ENCODE assay signal across 22 mouse cellular contexts in the genomic region with DNA sequence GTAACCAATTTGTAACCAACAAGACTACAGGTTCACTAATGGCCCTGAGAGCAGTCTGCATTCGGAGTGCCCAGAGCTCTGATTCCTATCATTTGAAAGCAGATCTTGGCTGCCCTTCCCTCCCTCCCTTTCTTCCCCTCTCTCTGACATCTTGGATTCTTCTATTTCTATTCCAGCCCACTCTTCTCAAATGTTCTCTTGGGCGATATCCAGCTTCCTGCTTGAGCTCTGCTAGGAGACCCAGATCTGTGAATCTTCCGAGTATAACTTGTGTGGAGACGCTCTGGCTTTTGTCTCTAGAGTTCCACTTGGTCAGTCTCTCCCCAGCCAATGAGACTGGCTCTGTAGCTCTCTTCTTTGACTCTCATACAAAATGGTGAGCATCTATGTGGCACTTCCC.
DNase-seq lines count a peak whose midpoint lies in the region; ATAC-seq and TF ChIP-seq lines count a peak whose summit lies in the region.
"Had no signal": no experiment of that assay in that cellular context is flagged by ENCODE, and none has a peak within 500 bp of the region (broad histone marks: within the 10 kb centered on the region; RNA-seq: fewer than 3 reads in every experiment).

No protein-coding gene starts in this region.

- no peaks in the 10 kb centered on the region for H3K36me3 ChIP-seq in hindbrain, postnatal 0 days (ENCODE audit: insufficient read depth, low read length)
- no peaks in the 10 kb centered on the region for H3K36me3 ChIP-seq in hindbrain, embryonic 14.5 days (replicated peaks; ENCODE audit: control insufficient read depth, insufficient read depth)
- no peaks in the 10 kb centered on the region for H3K36me3 ChIP-seq in kidney, embryonic 14.5 days (ENCODE audit: control insufficient read depth, insufficient read depth, low read length)
- H3K36me3 ChIP-seq: forebrain, embryonic 15.5 days; heart, embryonic 15.5 days; hindbrain, embryonic 10.5 days; hindbrain, embryonic 15.5 days had no signal

- TF ChIP-seq CTCF in hindbrain, postnatal 0 days (IDR thresholded peaks at IDR 0.05; ENCODE audit: low read depth): no peak

- no peak overlapping the region for H3K9ac ChIP-seq in hindbrain, postnatal 0 days (replicated peaks; ENCODE audit: low read length)
- H3K9ac ChIP-seq in hindbrain, embryonic 14.5 days: no peak overlapping the region
- no peak overlapping the region for H3K9ac ChIP-seq in kidney, embryonic 14.5 days (ENCODE audit: low read depth, low read length)
- H3K9ac ChIP-seq: forebrain, embryonic 15.5 days; heart, embryonic 15.5 days; hindbrain, embryonic 15.5 days had no signal

- H3K4me1 ChIP-seq in hindbrain, postnatal 0 days (ENCODE audit: insufficient read depth, low read length): no peaks in the 10 kb centered on the region
- no peaks in the 10 kb centered on the region for H3K4me1 ChIP-seq in hindbrain, embryonic 14.5 days (replicated peaks; ENCODE audit: control insufficient read depth, insufficient read depth, low read length)
- H3K4me1 ChIP-seq in kidney, embryonic 14.5 days (ENCODE audit: control insufficient read depth, insufficient read depth, low read length): no peaks in the 10 kb centered on the region
- H3K4me1 ChIP-seq: heart, embryonic 15.5 days had no signal

- H3K27me3 ChIP-seq in hindbrain, postnatal 0 days (ENCODE audit: insufficient read depth, low read length): no peaks in the 10 kb centered on the region
- H3K27me3 ChIP-seq in hindbrain, embryonic 14.5 days (ENCODE audit: control insufficient read depth, insufficient read depth, low read length): no peaks in the 10 kb centered on the region
- H3K27me3 ChIP-seq in kidney, embryonic 14.5 days (ENCODE audit: control insufficient read depth, insufficient read depth, low read length): no peaks in the 10 kb centered on the region
- H3K27me3 ChIP-seq: CH12.LX; forebrain, embryonic 15.5 days; heart, embryonic 15.5 days; hindbrain, embryonic 15.5 days; Patski had no signal

- H3K4me3 ChIP-seq in hindbrain, postnatal 0 days (ENCODE audit: low read length): no peak overlapping the region
- no peak overlapping the region for H3K4me3 ChIP-seq in hindbrain, embryonic 14.5 days (replicated peaks; ENCODE audit: low read length)
- H3K4me3 ChIP-seq in kidney, embryonic 14.5 days (ENCODE audit: low read length): no peak overlapping the region
- H3K4me3 ChIP-seq: forebrain, embryonic 15.5 days; heart, adult 2 months; heart, embryonic 15.5 days; hindbrain, embryonic 10.5 days; hindbrain, embryonic 15.5 days had no signal

- WGBS in hindbrain, postnatal 0 days: 64% methylated on average over 4 of the region's 4 CpGs
- 92% methylated on average over 4 of the region's 4 CpGs for WGBS in hindbrain, embryonic 14.5 days
- 85% methylated on average over 4 of the region's 4 CpGs for WGBS in kidney, embryonic 14.5 days

- DNase-seq in hindbrain, postnatal 0 days (ENCODE audit: low spot score): no peak
- no peak for DNase-seq in hindbrain, embryonic 14.5 days (ENCODE audit: low spot score)
- DNase-seq in kidney, postnatal 14 days: peak; percentile 20
- peak; percentile 8 for DNase-seq in right cerebral cortex, adult 18-20 months
- no peak for DNase-seq in right cerebral cortex, postnatal 14 days
- no peak for DNase-seq in embryo, embryonic 10.5 days (ENCODE audit: low spot score)
- DNase-seq: adrenal gland, postnatal 14 days; cerebellum, adult 18-20 months; cerebellum, adult 9-11 months; cerebellum, postnatal 36 days; gastrocnemius, postnatal 14 days; heart, adult 2 months; heart, postnatal 14 days had no signal

- 0 out of 2 replicates have a peak, but pooled peaks have one; percentile 25 for ATAC-seq in hindbrain, postnatal 0 days
- ATAC-seq in hindbrain, embryonic 14.5 days (ENCODE audit: low FRiP score): no peak
- ATAC-seq in kidney, embryonic 14.5 days (ENCODE audit: low FRiP score, low TSS enrichment): no peak
- ATAC-seq: activated CD4-positive, CD25-positive, alpha-beta regulatory T cell, adult 4 months; forebrain, embryonic 15.5 days; Patski had no signal

- H3K9me3 ChIP-seq in hindbrain, postnatal 0 days (ENCODE audit: low read length): no peaks in the 10 kb centered on the region
- no peaks in the 10 kb centered on the region for H3K9me3 ChIP-seq in hindbrain, embryonic 14.5 days (ENCODE audit: control insufficient read depth, low read length)
- H3K9me3 ChIP-seq in kidney, embryonic 14.5 days (ENCODE audit: control insufficient read depth, low read length): no peaks in the 10 kb centered on the region
- H3K9me3 ChIP-seq: forebrain, embryonic 15.5 days; heart, embryonic 15.5 days; hindbrain, embryonic 10.5 days; hindbrain, embryonic 15.5 days had no signal

- H3K27ac ChIP-seq in hindbrain, postnatal 0 days: no peak overlapping the region
- H3K27ac ChIP-seq in hindbrain, embryonic 14.5 days: no peak overlapping the region
- no peak overlapping the region for H3K27ac ChIP-seq in kidney, embryonic 14.5 days (ENCODE audit: low read depth, low read length)
- H3K27ac ChIP-seq: heart, adult 2 months; heart, embryonic 15.5 days; hindbrain, embryonic 10.5 days; hindbrain, embryonic 15.5 days had no signal

- H3K4me2 ChIP-seq in hindbrain, postnatal 0 days (ENCODE audit: low read depth, low read length): no peak overlapping the region
- no peak overlapping the region for H3K4me2 ChIP-seq in hindbrain, embryonic 14.5 days (replicated peaks)
- no peak overlapping the region for H3K4me2 ChIP-seq in kidney, embryonic 14.5 days (replicated peaks; ENCODE audit: low read depth, low read length)
- H3K4me2 ChIP-seq: forebrain, embryonic 15.5 days; heart, embryonic 11.5 days; heart, embryonic 15.5 days; hindbrain, embryonic 15.5 days had no signal

Comparison
In these comparisons a context has a peak if more than half of its experiments do, and no peak if none do; other contexts are left out.
1. DNase-seq: peak in kidney, postnatal 14 days (single experiment) and right cerebral cortex, adult 18-20 months (single experiment); none in hindbrain, postnatal 0 days (single experiment), hindbrain, embryonic 14.5 days (single experiment), right cerebral cortex, postnatal 14 days (single experiment) and embryo, embryonic 10.5 days (single experiment).